Mouse (Mus musculus): ENCODE measurements at regions not wholly inside any gene's neighbourhood (a gene's known extent, or its start where the extent isn't known, plus 50 kb on each side); places are given as distances from the start of the nearest gene placed in this dataset.
"Not testable (repeated sequence)": the region's sequence is repeated elsewhere in the genome, so short reads cannot be mapped to it uniquely, and the experiment has no call there.

DNA sequence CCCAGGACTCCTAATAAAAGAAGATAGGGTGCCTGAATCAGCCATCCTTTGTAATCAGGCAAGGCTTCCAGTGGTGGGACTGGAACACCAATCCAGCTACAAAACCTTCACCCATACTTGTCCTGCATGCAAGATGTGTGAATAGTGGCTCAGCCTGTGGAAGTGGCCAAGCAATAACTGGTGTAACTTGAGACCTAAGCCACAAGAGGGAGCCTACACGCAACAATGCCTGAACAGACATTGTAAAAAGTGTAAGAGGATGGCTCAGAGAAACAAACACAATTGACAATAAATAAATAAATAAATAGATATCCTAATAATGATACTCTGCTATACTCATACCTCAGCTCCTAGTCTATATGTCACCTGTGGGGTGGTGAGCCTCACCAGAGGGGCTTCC is 781.5 kb upstream of the Cdh20 start:
- WGBS, result 21% methylated on average over 1 of the region's 1 CpGs
- DNase-seq (ENCODE audit: low spot score), result no peak

DNA sequence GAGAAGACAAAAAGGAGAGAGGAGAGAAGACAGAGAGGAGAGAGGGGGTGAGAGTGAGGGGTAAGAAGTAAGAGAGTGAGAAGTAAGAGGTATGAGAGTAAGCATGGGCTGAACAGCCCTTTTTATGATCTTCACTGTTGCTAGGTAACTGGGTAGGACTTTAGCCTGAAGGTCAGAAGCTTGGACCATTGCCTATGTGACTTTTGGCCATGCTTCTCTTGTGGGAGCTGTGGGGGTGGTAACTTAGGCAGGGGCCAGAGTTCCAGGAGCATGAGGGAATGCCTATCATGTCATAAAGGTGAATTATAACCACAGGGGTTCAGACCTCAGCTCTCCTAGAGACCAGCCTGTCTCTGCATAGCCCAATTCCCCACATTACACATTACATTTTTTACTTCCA is 765.4 kb upstream of the Cdh20 start:
- not testable (repeated sequence) for ATAC-seq (ENCODE audit: low FRiP score, low TSS enrichment); H3K9me3 ChIP-seq (ENCODE audit: control insufficient read depth, low read length); H3K36me3 ChIP-seq (ENCODE audit: control insufficient read depth, insufficient read depth, low read length); H3K27me3 ChIP-seq (ENCODE audit: control insufficient read depth, insufficient read depth, low read length); H3K4me3 ChIP-seq (ENCODE audit: low read depth, low read length); H3K4me2 ChIP-seq (replicated peaks; ENCODE audit: low read depth); H3K4me1 ChIP-seq (replicated peaks; ENCODE audit: control insufficient read depth, insufficient read depth); DNase-seq (ENCODE audit: low spot score); H3K9ac ChIP-seq (ENCODE audit: low read length); H3K27ac ChIP-seq (replicated peaks)

More for the DNA sequence above, 781.5 kb upstream of the Cdh20 start:
- H3K27ac ChIP-seq (replicated peaks), result no peak overlapping the region
- no peaks in the 10 kb centered on the region for H3K9me3 ChIP-seq (ENCODE audit: control insufficient read depth, low read length)
- H3K9ac ChIP-seq (ENCODE audit: low read length), result no peak overlapping the region
- no peaks in the 10 kb centered on the region for H3K27me3 ChIP-seq (ENCODE audit: control insufficient read depth, insufficient read depth, low read length)
- H3K4me2 ChIP-seq (replicated peaks; ENCODE audit: low read depth), result no peak overlapping the region
- TF ChIP-seq CTCF (IDR thresholded peaks at IDR 0.05; ENCODE audit: low read depth) (peak; percentile 45), EP300 (optimal IDR thresholded peaks at IDR 0.05) (no peak)
- no peak overlapping the region for H3K4me3 ChIP-seq (ENCODE audit: low read depth, low read length)
- no peaks in the 10 kb centered on the region for H3K4me1 ChIP-seq (replicated peaks; ENCODE audit: control insufficient read depth, insufficient read depth)
- no peak for ATAC-seq (ENCODE audit: low FRiP score, low TSS enrichment)
- no peaks in the 10 kb centered on the region for H3K36me3 ChIP-seq (ENCODE audit: control insufficient read depth, insufficient read depth, low read length)

- no peak overlapping the region for H3K9ac ChIP-seq (ENCODE audit: low read length)
- H3K4me2 ChIP-seq (replicated peaks; ENCODE audit: low read depth), result no peak overlapping the region
- H3K36me3 ChIP-seq (ENCODE audit: control insufficient read depth, insufficient read depth, low read length), result no peaks in the 10 kb centered on the region
- no peak overlapping the region for H3K27ac ChIP-seq (replicated peaks)
- TF ChIP-seq CTCF (IDR thresholded peaks at IDR 0.05; ENCODE audit: low read depth) (no peak), EP300 (optimal IDR thresholded peaks at IDR 0.05) (no peak)
- no peaks in the 10 kb centered on the region for H3K27me3 ChIP-seq (ENCODE audit: control insufficient read depth, insufficient read depth, low read length)
- H3K4me1 ChIP-seq (replicated peaks; ENCODE audit: control insufficient read depth, insufficient read depth), result no peaks in the 10 kb centered on the region
- no peaks in the 10 kb centered on the region for H3K9me3 ChIP-seq (ENCODE audit: control insufficient read depth, low read length)
- ATAC-seq (ENCODE audit: low FRiP score, low TSS enrichment), result no peak
- H3K4me3 ChIP-seq (ENCODE audit: low read depth, low read length), result no peak overlapping the region
- no peak for DNase-seq (ENCODE audit: low spot score)
Observed at GRCm38 (mm10) chr1:104029670-104030069, 738.7 kb upstream of the Cdh20 start.

GRCm38 (mm10) chr1:104048440-104048839 is 719.9 kb upstream of the Cdh20 start:
- H3K9me3 ChIP-seq (ENCODE audit: control insufficient read depth, low read length), result no peaks in the 10 kb centered on the region
- WGBS, result 86% methylated on average over 1 of the region's 1 CpGs
- H3K4me2 ChIP-seq (replicated peaks; ENCODE audit: low read depth), result no peak overlapping the region
- H3K9ac ChIP-seq (ENCODE audit: low read length), result no peak overlapping the region
- H3K27ac ChIP-seq (replicated peaks), result no peak overlapping the region
- H3K36me3 ChIP-seq (ENCODE audit: control insufficient read depth, insufficient read depth, low read length), result no peaks in the 10 kb centered on the region
- DNase-seq (ENCODE audit: low spot score) (no peak), ATAC-seq (ENCODE audit: low FRiP score, low TSS enrichment) (no peak)
- TF ChIP-seq CTCF (IDR thresholded peaks at IDR 0.05; ENCODE audit: low read depth) (no peak), EP300 (optimal IDR thresholded peaks at IDR 0.05) (no peak)
- H3K27me3 ChIP-seq (ENCODE audit: control insufficient read depth, insufficient read depth, low read length), result no peaks in the 10 kb centered on the region
- H3K4me1 ChIP-seq (replicated peaks; ENCODE audit: control insufficient read depth, insufficient read depth), result no peaks in the 10 kb centered on the region
- no peak overlapping the region for H3K4me3 ChIP-seq (ENCODE audit: low read depth, low read length)

GRCm38 (mm10) chr1:104049169-104049948 is 719.0 kb upstream of the Cdh20 start:
- WGBS, result 64% methylated on average over 4 of the region's 4 CpGs
- DNase-seq (ENCODE audit: low spot score) (no peak), ATAC-seq (ENCODE audit: low FRiP score, low TSS enrichment) (no peak)
- Histone ChIP-seq H3K9me3 (ENCODE audit: control insufficient read depth, low read length) (no peaks in the 10 kb centered on the region), H3K4me1 (replicated peaks; ENCODE audit: control insufficient read depth, insufficient read depth) (no peaks in the 10 kb centered on the region), H3K27me3 (ENCODE audit: control insufficient read depth, insufficient read depth, low read length) (no peaks in the 10 kb centered on the region), H3K27ac (replicated peaks) (no peak overlapping the region), H3K4me2 (replicated peaks; ENCODE audit: low read depth) (no peak overlapping the region), H3K36me3 (ENCODE audit: control insufficient read depth, insufficient read depth, low read length) (no peaks in the 10 kb centered on the region), H3K9ac (ENCODE audit: low read length) (no peak overlapping the region), H3K4me3 (ENCODE audit: low read depth, low read length) (no peak overlapping the region)
- TF ChIP-seq CTCF (IDR thresholded peaks at IDR 0.05; ENCODE audit: low read depth) (no peak), EP300 (optimal IDR thresholded peaks at IDR 0.05) (no peak)
